Mouse (Mus musculus) liver, postnatal 0 days (tissue): ENCODE results near the gene Fzd4.

Experiments used
- CTCF ChIP-seq: sonication (generic); IDR thresholded peaks from 2 replicates; pipeline ENCODE4 v1.5.1; 2016; ENCODE audit warnings: antibody characterized with exemption, low read depth
- EP300 ChIP-seq: IDR thresholded peaks from 2 replicates; pipeline ENCODE4 v1.6.1; 2016; ENCODE audit warnings: antibody characterized with exemption, low read depth, mild to moderate bottlenecking

- TF ChIP-seq EP300 = no peak
- TF ChIP-seq CTCF = no peak
Measured at GRCm38 (mm10) chr7:89460911-89461310, 56.8 kb downstream of the Fzd4 start.
